Mouse (Mus musculus) megakaryocyte, adult 5-6 weeks (primary cell): ENCODE measurements around the gene Defb11. TPM values are rescaled to one million over a fixed set of nuclear protein-coding genes. Genes with fewer than 3 reads are reported as not detected.
"Not testable (repeated sequence)": the region's sequence is repeated elsewhere in the genome, so short reads cannot be mapped to it uniquely, and the experiment has no call there.

Experiments used
- ATAC-seq: 2 replicates; pipeline ENCODE4 v1.8.0; 2016; ENCODE audit warnings: mild to moderate bottlenecking, inconsistent platforms; ENCODE audit not compliant: poor library complexity, severe bottlenecking
- total RNA-seq, 2 experiments: library from RNA; stranded (forward) in 1 of 2; stranded (reverse) in 1 of 2; fragments of 153-499, 151-499 nt in 1 of 2; fragments of 221-1000, 200-1000 nt in 1 of 2; gene quantifications; 2 replicates each; pipeline versions ENCODE4 v1.2.3 to v1.2.4; 2015 to 2017

The Defb11 gene
- total RNA-seq (2015), result not detected in 2 replicates
- not detected in 2 replicates for total RNA-seq (2017)

GRCm38 (mm10) chr8:21906290-21906689 lies at the start of gene Defb11:
Defb11 (minus strand) TSS chr8:21906412.
- ATAC-seq, result not testable (repeated sequence)

GRCm38 (mm10) chr8:21955321-21955720 lies 49.1 kb upstream of the Defb11 start:
- ATAC-seq, result no peak

GRCm38 (mm10) chr8:21947311-21948017 lies 41.3 kb upstream of the Defb11 start:
- no peak for ATAC-seq

- ATAC-seq, result no peak
Observed at GRCm38 (mm10) chr8:21946462-21946861, 40.2 kb upstream of the Defb11 start, which contains the start of gene Defb13. Defb13 (plus strand) TSS chr8:21946762.

GRCm38 (mm10) chr8:21938052-21938451 lies 31.8 kb upstream of the Defb11 start, which contains the start of gene Defb35:
Defb35 (plus strand) TSS chr8:21938352.
- not testable (repeated sequence) for ATAC-seq

DNA sequence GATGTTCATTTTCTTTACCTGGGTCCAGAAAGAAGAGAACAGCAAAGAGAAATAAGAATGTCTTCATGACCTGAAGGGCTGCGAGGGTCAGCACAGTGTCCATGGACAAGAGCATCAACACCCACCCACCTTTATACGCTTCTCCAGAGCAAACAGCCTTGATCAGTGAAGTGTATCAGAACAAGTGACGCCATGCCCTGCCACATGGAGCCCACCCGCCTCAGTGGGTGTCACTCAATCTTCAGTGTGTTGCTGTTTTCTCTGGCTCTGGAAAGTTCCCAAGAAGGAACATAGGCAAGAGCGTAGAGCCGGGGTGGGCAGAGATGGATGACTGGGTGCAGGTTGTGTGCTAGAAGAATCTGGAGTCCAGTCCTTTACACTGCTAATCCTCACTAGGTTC lies 26.4 kb upstream of the Defb11 start, which contains the start of gene Defb15:
Gene Defb15, minus strand, starts transcription at position 101 of the 400 bp plus-strand sequence.
- no peak for ATAC-seq

GRCm38 (mm10) chr8:21930754-21931153 lies 24.5 kb upstream of the Defb11 start:
- ATAC-seq, result not testable (repeated sequence)

DNA sequence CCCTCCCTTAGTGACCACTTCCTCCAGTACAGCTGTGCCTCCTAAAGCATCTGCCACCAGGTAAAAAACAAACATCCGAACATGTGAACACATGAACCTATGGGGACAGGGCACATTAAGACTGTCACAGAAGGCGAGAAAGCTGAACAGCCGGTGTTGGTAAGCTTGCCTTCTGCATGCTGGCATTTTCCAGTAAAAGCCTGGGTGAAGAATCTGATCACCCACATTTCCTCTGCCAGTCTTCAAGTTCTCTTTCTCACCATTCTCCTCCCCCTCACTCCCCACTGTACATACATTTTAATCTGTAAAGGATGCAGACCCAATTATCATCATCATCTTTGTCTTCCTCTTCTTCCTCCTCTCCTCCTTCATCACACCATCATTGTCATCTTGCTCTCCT lies 9.4 kb upstream of the Defb11 start:
- no peak for ATAC-seq

DNA sequence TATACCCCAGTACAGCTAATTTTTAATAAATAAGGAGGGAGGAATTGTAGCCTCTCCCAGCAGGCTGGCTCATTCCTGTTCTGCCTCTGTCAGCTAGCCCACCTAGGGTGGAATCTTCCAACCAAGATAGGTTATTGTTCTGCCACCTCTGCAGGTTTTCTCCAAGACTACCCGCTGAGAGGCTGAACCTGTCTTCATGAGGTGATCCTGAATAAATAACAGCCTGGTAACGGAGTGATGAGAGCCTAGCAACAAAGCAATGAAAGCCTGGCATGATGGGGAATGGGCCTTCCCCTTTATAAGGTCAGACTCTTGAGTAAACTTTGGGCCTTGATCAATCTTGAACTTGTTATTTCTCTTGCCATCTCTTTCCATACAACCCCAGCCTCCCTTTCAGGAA lies 6.3 kb upstream of the Defb11 start:
- no peak for ATAC-seq

GRCm38 (mm10) chr8:21911931-21912330 lies 5.7 kb upstream of the Defb11 start:
- no peak for ATAC-seq

- ATAC-seq, result not testable (repeated sequence)
Observed at GRCm38 (mm10) chr8:21885321-21885720, 20.9 kb downstream of the Defb11 start, which contains the start of gene Defb9. Defb9 (minus strand) TSS chr8:21885421.

DNA sequence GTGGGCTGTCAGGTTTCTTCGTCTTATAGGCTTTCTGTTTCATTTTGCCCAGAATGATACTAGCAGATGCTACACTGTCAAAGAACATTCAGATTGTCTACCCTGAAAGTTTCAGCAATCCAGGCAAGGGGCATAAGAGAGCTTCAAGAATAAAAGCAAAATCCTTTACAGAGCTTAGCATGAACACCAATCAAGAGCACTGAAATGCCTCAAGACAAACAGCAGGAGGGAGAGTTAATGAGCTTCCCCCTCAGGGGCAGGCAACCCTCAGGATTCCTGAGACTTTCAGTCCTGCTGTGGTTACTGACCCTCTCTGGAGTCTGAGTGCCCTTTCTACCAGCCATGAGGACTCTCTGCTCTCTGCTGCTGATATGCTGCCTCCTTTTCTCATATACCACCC lies 47.6 kb downstream of the Defb11 start, which contains the start of gene Defb10:
Gene Defb10, plus strand, starts transcription at position 316 of the 400 bp plus-strand sequence.
- not testable (repeated sequence) for ATAC-seq

Other genes starting within 250 kb of the Defb11 start
- not detected in 2 replicates for gene Defa34, start 240.6 kb downstream of the Defb11 start, total RNA-seq (2015)
- not detected in 2 replicates for gene Defa34, start 240.6 kb downstream of the Defb11 start, total RNA-seq (2017)
- gene AY761184, start 202.8 kb downstream of the Defb11 start, total RNA-seq (2015), result not detected in 2 replicates
- gene AY761184, start 202.8 kb downstream of the Defb11 start, total RNA-seq (2017), result not detected in 2 replicates
- gene Defa24, start 171.9 kb downstream of the Defb11 start, total RNA-seq (2015), result not detected in 2 replicates
- gene Defa24, start 171.9 kb downstream of the Defb11 start, total RNA-seq (2017), result not detected in 2 replicates
- not detected in 2 replicates for gene Defb50, start 82.9 kb downstream of the Defb11 start, total RNA-seq (2015)
- not detected in 2 replicates for gene Defb50, start 82.9 kb downstream of the Defb11 start, total RNA-seq (2017)
- gene Defb2, start 66.5 kb downstream of the Defb11 start, total RNA-seq (2015), result not detected in 2 replicates
- gene Defb2, start 66.5 kb downstream of the Defb11 start, total RNA-seq (2017), result not detected in 2 replicates
- not detected in 2 replicates for gene Defb10, start 47.5 kb downstream of the Defb11 start, total RNA-seq (2015)
- gene Defb10, start 47.5 kb downstream of the Defb11 start, total RNA-seq (2017), result not detected in 2 replicates
- not detected in 2 replicates for gene Defb9, start 21.0 kb downstream of the Defb11 start, total RNA-seq (2015)
- not detected in 2 replicates for gene Defb9, start 21.0 kb downstream of the Defb11 start, total RNA-seq (2017)
- gene Defb15, start 26.3 kb upstream of the Defb11 start, total RNA-seq (2015), result not detected in 2 replicates
- gene Defb15, start 26.3 kb upstream of the Defb11 start, total RNA-seq (2017), result not detected in 2 replicates
- gene Defb35, start 31.9 kb upstream of the Defb11 start, total RNA-seq (2015), result not detected in 2 replicates
- not detected in 2 replicates for gene Defb35, start 31.9 kb upstream of the Defb11 start, total RNA-seq (2017)
- not detected in 2 replicates for gene Defb13, start 40.4 kb upstream of the Defb11 start, total RNA-seq (2015)
- gene Defb13, start 40.4 kb upstream of the Defb11 start, total RNA-seq (2017), result not detected in 2 replicates
- gene Fam90a1a, start 52.3 kb upstream of the Defb11 start, total RNA-seq (2015), result not detected in 2 replicates
- not detected in 2 replicates for gene Fam90a1a, start 52.3 kb upstream of the Defb11 start, total RNA-seq (2017)
- gene Ccdc70, start 63.4 kb upstream of the Defb11 start, total RNA-seq (2015), result not detected in 2 replicates
- gene Ccdc70, start 63.4 kb upstream of the Defb11 start, total RNA-seq (2017), result not detected in 2 replicates
- 0.47 and 0.62 TPM in 2 replicates for gene Atp7b, start 153.9 kb upstream of the Defb11 start, total RNA-seq (2015)
- 0.29 and 0.69 TPM in 2 replicates for gene Atp7b, start 153.9 kb upstream of the Defb11 start, total RNA-seq (2017)
- 8.6 and 8.9 TPM in 2 replicates for gene Alg11, start 154.3 kb upstream of the Defb11 start, total RNA-seq (2015)
- 10.9 and 12.5 TPM in 2 replicates for gene Alg11, start 154.3 kb upstream of the Defb11 start, total RNA-seq (2017)
- gene Nek5, start 218.6 kb upstream of the Defb11 start, total RNA-seq (2015), result not detected in 2 replicates
- gene Nek5, start 218.6 kb upstream of the Defb11 start, total RNA-seq (2017), result not detected in 2 replicates